Mouse (Mus musculus) hematopoietic multipotent progenitor cell, adult 10-12 weeks (in vitro differentiated cells): ENCODE measurements around the gene Arpc5. TPM values are rescaled to one million over a fixed set of nuclear protein-coding genes. Genes with fewer than 3 reads are reported as not detected.

ENCODE experiments used
- polyA plus RNA-seq: library from polyadenylated mRNA; stranded (reverse); fragments of >175 nt; gene quantifications from 2 replicates; pipeline ENCODE4 v1.2.3, GENCODE M21; 2012; ENCODE audit warnings: low replicate concordance

The Arpc5 gene
- 282 and 762 TPM in 2 replicates for polyA plus RNA-seq

GRCm38 (mm10) chr1:152766032-152766772 is at the start of gene Arpc5, which contains the start of gene Rgl1:
TSS of gene Arpc5 (plus strand) at chr1:152766542.
TSS of gene Rgl1 (minus strand) at chr1:152766351.

GRCm38 (mm10) chr1:152750312-152750965 is 15.9 kb upstream of the Arpc5 start, which contains the start of gene Apobec4:
TSS of gene Apobec4 (plus strand) at chr1:152750551.

GRCm38 (mm10) chr1:152799897-152800296 is 33.6 kb downstream of the Arpc5 start, which contains the start of gene Ncf2:
TSS of gene Ncf2 (plus strand) at chr1:152800194.

Other genes with a start within 250 kb of the Arpc5 start
- not detected in 2 replicates for gene Apobec4, start 16.0 kb upstream of the Arpc5 start, polyA plus RNA-seq
- gene Rgl1, start 191 bp upstream of the Arpc5 start, polyA plus RNA-seq: 6.4 and 13.7 TPM in 2 replicates
- gene Ncf2, start 33.7 kb downstream of the Arpc5 start, polyA plus RNA-seq: 45.3 and 108 TPM in 2 replicates
- gene Smg7, start 136.1 kb downstream of the Arpc5 start, polyA plus RNA-seq: 9.0 and 26.0 TPM in 2 replicates
- 0.12 and 0.20 TPM in 2 replicates for gene Nmnat2, start 188.5 kb downstream of the Arpc5 start, polyA plus RNA-seq